Mouse (Mus musculus): ENCODE measurements around the gene Shd.
"Not testable (repeated sequence)": the region's sequence is repeated elsewhere in the genome, so short reads cannot be mapped to it uniquely, and the experiment has no call there.

Shd gene

DNA sequence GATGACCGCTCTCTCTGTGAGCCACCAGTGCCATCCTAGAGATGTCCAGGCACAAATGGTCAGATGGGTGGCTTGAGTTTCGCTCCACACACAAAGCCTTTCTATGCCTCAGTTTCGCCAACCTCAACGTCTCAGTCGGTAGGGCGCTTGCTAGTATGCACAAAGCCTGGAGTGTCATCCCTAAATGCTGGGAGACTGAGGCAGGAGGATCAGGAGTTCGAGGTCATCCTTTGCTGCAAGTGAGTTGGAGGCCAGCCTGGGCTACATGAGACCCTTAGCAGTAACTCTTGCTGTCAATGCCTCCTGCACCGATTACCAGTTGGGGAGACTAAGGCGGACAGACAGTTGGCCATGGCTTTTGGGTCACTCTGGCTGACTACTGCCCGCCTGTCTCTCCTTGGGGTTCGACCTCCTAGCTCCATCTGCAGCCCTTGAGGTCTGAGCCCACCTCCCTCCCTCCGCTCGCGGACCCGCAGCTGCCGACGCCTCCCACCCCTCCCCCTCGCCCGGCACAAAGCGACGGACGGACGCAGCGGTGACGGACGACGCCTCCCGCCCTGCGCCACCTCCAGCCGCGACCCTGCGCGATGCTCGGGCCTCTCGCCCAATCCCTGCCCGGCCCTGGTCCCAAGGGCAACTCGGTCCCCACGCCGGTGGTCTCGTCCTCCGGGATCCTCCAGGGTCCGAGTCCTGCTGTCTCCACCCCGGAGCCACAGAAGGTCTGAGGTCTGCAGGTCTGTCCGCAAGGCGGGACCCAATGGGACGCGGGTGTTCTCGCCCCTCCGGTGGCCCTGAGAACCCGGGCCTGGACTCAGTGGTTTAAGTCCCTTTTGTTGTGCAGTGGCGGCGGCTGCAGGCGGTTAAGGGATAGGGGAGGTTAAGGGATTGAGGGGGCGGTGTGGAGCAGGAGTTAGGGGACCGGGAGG, at the start of gene Shd:
Gene Shd (plus strand): TSS at position 502 of the 926 bp plus-strand sequence.
- DNase-seq (ENCODE audit: low spot score): no peak

DNA sequence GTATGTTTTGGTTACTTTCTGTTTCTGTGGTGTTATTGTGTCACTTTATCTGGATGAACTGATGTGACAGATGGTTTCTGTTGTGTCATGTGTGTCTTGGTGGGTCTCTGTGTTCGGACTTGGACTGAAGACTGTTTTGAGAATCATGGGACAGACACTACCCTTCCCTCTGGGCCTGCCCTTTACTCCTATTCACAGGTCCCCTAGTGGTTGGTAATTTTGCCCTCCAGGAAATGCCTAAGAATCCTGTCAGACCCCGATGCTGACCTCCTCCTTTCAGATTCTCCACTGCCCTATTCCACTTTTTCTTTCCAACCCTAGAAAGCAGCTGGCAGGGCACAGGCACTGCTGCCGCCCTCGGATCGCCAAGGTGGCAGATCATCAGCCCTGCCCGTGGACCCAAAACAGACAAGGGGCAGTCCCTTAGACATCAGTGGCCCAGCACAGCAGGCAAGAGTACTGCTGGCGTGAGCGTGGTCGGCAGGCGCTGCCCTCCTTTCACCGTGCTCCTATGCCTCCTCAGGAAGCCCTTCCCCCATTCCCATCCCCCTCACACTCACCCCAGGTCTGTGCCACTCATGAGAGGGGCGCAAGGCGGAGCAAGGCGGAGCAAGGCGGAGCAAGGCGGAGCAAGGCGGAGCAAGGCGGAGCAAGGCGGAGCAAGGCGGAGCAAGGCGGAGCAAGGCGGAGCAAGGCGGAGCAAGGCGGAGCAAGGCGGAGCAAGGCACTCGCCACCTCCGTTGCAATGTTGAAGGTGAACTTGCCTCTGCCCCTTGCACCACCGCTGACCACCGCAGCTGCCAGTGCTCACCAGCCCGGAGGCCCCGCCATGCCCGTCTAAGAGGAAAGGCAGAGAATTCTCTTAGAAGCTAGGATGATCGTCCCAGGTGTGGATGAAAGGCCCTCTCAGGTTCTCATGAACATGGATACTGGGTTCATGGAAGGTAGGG, 38.4 kb upstream of the Shd start:
- peak; percentile 54 for DNase-seq (ENCODE audit: low spot score)

DNA sequence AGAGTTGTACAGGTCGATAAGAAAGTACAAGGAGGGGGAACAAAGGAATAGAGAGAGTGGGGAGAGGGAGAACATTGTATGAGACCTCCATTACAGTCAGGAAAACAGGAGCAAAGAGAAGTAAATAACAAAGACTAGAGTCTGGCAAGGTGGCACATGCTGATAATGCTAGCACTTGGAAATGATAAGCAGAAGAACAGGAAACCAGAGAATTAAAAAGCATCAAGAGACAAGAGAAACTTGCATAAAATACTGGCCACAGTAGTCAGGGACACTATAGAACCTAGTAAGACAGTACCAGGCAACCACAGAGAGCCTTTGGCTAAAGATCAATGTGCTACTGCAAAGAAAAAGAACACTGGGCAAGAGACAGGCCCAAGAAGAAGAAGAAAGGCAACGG, 37.6 kb upstream of the Shd start:
- DNase-seq (ENCODE audit: low spot score): no peak

GRCm38 (mm10) chr17:55933191-55933590, 37.1 kb upstream of the Shd start:
- no peak for DNase-seq (ENCODE audit: low spot score)

- DNase-seq (ENCODE audit: low spot score): not testable (repeated sequence)
These were observed 25.8 kb upstream of the Shd start for GRCm38 (mm10) chr17:55944387-55944865.

GRCm38 (mm10) chr17:55944866-55945682, 25.2 kb upstream of the Shd start:
- DNase-seq (ENCODE audit: low spot score): peak; percentile 96

DNA sequence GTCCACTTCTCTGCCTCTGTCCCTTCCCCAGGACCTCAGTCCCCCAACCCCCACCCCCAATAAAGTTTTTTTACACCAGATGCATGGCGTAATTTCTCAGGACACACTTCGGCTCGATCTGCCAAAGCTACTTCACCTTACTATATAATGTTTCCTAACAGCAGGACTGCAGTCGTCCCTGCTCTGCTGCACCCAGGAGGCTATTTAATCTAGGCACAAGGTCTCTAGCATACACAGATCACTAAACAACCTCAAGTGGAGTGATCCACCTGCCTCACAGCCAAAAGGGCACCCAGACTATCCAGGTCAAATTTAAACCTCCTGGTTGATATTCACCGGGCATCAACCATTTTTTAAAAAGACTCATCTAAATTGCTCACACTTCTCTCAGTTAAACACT, 24.6 kb upstream of the Shd start:
- no peak for DNase-seq (ENCODE audit: low spot score)

GRCm38 (mm10) chr17:55948647-55949046, 21.6 kb upstream of the Shd start:
- DNase-seq (ENCODE audit: low spot score): no peak

DNA sequence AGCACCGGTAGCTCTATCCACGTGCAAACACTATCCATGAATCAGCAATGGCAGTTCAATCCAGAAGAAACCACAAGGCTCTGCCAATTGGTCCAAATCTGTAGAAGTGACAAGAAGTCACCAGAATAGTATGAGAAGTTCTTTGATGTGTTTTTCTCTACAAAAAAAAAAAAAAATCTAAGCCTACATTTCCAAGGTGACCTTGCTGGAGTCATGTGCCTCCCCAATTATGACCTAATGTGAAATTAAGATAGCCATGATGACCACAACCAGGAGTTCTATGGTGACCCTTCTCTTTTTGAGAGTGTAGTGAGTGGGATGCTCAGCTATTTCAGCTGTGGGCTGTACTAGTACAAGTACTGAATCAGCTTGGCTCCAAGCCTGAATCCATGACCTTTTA, 20.9 kb upstream of the Shd start, which contains the start of gene Zfp119b:
Gene Zfp119b (minus strand): TSS at position 101 of the 400 bp plus-strand sequence.
- DNase-seq (ENCODE audit: low spot score): no peak

DNA sequence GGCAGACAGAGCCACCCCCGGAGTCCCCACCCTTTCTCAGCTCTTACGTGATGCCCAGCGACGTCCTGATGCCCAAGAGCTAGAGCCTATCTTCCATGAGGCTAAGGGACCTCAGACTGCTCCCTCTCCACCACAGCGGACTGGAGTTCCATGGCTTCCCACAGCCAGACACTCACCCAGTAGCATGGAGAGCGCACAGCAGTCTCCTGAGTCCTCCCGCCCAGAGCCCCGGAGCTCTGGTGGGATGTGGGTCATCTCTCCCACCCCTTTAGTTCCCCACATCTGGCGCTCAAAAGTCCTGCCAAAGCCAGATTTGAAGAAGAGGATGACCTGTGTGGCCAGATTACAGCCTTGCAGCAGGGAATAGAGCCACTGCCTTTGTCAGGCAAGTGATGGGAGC, 19.7 kb upstream of the Shd start:
- peak; percentile 2 for DNase-seq (ENCODE audit: low spot score)

DNA sequence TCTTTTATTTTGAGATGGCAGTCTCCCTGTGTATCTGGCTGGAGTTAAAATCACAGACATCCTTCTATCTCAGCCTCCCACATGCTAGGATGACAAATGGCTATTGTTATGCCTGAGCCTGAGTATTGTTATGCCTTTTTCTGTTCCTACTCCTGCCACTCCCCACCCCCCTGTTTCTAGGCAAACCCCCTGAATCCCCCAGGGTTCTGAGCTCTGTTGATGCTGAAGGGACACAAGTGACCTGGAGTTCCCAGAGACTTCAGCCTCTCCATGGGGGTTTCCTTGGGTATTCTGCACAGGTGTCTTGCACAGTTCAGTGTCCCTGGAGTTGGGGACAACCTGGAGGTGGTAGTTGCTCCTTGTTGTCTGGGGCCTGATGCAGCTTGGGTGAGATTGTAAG, 18.2 kb upstream of the Shd start:
- DNase-seq (ENCODE audit: low spot score): peak; percentile 3

DNA sequence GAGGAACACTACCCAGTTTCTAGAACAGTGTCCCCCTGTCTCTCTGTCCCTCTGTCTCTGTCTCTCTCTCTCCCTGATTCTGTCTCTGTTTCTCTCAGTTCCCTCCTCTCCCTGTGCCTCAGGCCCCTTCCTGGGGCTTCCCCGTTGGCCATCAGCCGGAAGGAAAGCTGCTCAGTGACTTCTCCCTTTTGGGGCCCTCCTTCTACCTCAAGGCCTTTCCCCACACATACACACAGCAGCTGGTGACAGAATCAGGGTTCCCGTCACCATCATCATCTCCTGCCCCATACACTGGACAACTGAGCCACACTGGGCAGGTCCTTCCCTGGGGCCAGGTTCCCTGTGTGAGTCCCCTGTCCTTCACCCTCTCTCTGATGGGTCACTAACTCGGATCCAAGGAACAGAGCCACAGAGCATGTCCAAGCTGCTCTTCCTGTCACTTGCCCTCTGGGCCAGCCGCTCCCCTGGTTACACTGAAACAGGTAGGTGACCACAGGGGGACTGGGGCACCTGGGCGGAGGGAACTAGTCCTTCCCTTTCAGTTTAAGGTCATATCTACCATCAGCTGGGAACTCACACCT, 17.7 kb upstream of the Shd start, which contains the start of gene Ebi3:
Gene Ebi3 (plus strand): TSS at position 194 of the 581 bp plus-strand sequence.
- DNase-seq (ENCODE audit: low spot score): no peak

GRCm38 (mm10) chr17:55953751-55954150, 16.5 kb upstream of the Shd start:
- no peak for DNase-seq (ENCODE audit: low spot score)

GRCm38 (mm10) chr17:55954229-55954628, 16.0 kb upstream of the Shd start:
- no peak for DNase-seq (ENCODE audit: low spot score)

GRCm38 (mm10) chr17:55956129-55956528, 14.1 kb upstream of the Shd start:
- peak; percentile 74 for DNase-seq (ENCODE audit: low spot score)

GRCm38 (mm10) chr17:55956591-55956990, 13.7 kb upstream of the Shd start:
- DNase-seq (ENCODE audit: low spot score): no peak

DNA sequence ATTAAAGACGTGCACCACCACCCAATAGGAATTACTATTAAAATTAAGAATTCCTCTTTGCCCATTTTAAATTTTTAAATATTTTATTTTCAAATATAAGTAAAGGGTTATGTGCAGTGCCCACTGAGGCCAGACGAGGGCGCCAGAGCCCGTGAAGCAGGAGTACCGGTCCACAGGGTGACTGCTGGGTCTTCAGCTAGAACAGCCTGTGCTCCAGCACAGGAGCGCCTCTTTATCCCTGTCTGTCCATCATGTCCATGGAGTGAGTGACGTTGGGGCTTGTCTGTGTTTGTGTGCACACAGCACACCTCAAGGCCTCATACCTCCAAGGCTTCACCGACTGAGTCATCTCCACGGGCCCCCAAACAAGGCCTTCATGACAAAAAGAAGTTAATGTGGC, 13.1 kb upstream of the Shd start:
- DNase-seq (ENCODE audit: low spot score): peak; percentile 80

GRCm38 (mm10) chr17:55957726-55958583, 12.3 kb upstream of the Shd start:
- no peak for DNase-seq (ENCODE audit: low spot score)

GRCm38 (mm10) chr17:55958584-55958886, 11.7 kb upstream of the Shd start:
- no peak for DNase-seq (ENCODE audit: low spot score)
